ENCODE assay signal across 7 mouse cellular contexts in the genomic region with DNA sequence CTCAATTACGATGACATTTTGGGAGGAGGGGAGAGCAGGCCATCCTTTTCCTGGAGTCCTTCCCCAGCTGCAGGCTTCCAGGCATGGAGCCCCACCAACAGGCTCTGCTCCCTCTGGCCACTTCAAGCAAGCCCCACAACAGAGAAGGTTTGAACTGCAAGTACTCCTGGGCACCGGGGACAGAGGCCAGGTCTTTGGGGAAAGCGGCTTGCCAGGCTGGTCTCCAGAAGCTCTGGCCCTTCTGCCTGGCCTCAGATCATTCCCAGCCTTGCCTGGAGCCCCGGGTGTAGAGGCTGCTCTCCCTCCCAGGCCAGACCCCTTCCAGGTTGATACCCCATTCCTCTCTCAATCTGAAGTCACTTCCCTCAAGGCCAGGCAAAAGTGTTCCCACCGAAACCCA. TPM values are rescaled to one million over a fixed set of nuclear protein-coding genes. Genes with fewer than 3 reads are reported as not detected.
DNase-seq lines count a peak whose midpoint lies in the region; ATAC-seq and TF ChIP-seq lines count a peak whose summit lies in the region.

No protein-coding gene starts in this region.

- no peak; the same call in 1 of the 2 replicates for ATAC-seq in lung, embryonic 16.5 days (ENCODE audit: low read depth)
- ATAC-seq in forebrain, embryonic 14.5 days: no peak
- ATAC-seq in limb, embryonic 11.5 days (ENCODE audit: insufficient number of reproducible peaks, low FRiP score, low TSS enrichment, low read depth): peak; percentile 13; the same call in 1 of the 2 replicates

- WGBS in lung, embryonic 16.5 days: 16% methylated on average over 5 of the region's 5 CpGs
- WGBS in forebrain, embryonic 14.5 days: 13% methylated on average over 5 of the region's 5 CpGs
- 15% methylated on average over 5 of the region's 5 CpGs for WGBS in limb, embryonic 11.5 days
- 39% methylated on average over 5 of the region's 5 CpGs for whole genome bisulfite sequencing in small intestine, adult 2 months

- TF ChIP-seq POLR2A in small intestine, adult 2 months (IDR thresholded peaks at IDR 0.05; ENCODE audit: low read depth, low read length): no peak

- H3K4me3 ChIP-seq in lung, embryonic 16.5 days (ENCODE audit: low read length): peak overlapping the region; percentile 74
- peak overlapping the region; percentile 88 for H3K4me3 ChIP-seq in forebrain, embryonic 14.5 days (ENCODE audit: low read depth, low read length)
- peak overlapping the region; percentile 86 for H3K4me3 ChIP-seq in limb, embryonic 11.5 days (ENCODE audit: low read depth, low read length)
- peak overlapping the region; percentile 69 for H3K4me3 ChIP-seq in small intestine, adult 2 months (ENCODE audit: low read depth, low read length)

- H3K4me1 ChIP-seq in lung, embryonic 16.5 days (replicated peaks; ENCODE audit: control insufficient read depth, insufficient read depth, low read length): peaks cover 23% of the 10 kb centered on the region
- peaks cover 18% of the 10 kb centered on the region for H3K4me1 ChIP-seq in forebrain, embryonic 14.5 days (ENCODE audit: control insufficient read depth, insufficient read depth, low read length)
- peaks cover 20% of the 10 kb centered on the region for H3K4me1 ChIP-seq in limb, embryonic 11.5 days (ENCODE audit: control insufficient read depth, insufficient read depth, low read length)
- H3K4me1 ChIP-seq in small intestine, adult 2 months (ENCODE audit: control insufficient read depth, insufficient read depth, insufficient read length, low read length): peaks cover 5% of the 10 kb centered on the region; the same call in 1 of the 2 replicates

- H3K27ac ChIP-seq in lung, embryonic 16.5 days (ENCODE audit: low read length): no peak overlapping the region
- H3K27ac ChIP-seq in forebrain, embryonic 14.5 days (ENCODE audit: low read depth, low read length): peak overlapping the region; percentile 78
- H3K27ac ChIP-seq in limb, embryonic 11.5 days (replicated peaks; ENCODE audit: low read depth, low read length): no peak overlapping the region
- H3K27ac ChIP-seq in small intestine, adult 2 months (ENCODE audit: insufficient read depth, low read depth, low read length): no peak overlapping the region

- peak overlapping the region; percentile 100 for H3K4me2 ChIP-seq in lung, embryonic 16.5 days (ENCODE audit: low read depth, low read length)
- peak overlapping the region; percentile 84 for H3K4me2 ChIP-seq in forebrain, embryonic 14.5 days (ENCODE audit: low read length)
- peak overlapping the region; percentile 84 for H3K4me2 ChIP-seq in limb, embryonic 11.5 days (ENCODE audit: low read depth, severe bottlenecking)

- no peaks in the 10 kb centered on the region for H3K9me3 ChIP-seq in lung, embryonic 16.5 days (ENCODE audit: control insufficient read depth, low read length)
- no peaks in the 10 kb centered on the region for H3K9me3 ChIP-seq in forebrain, embryonic 14.5 days (replicated peaks; ENCODE audit: control insufficient read depth, low read length)
- H3K9me3 ChIP-seq in limb, embryonic 11.5 days (ENCODE audit: control insufficient read depth, low read length): no peaks in the 10 kb centered on the region

- no peak for TF ChIP-seq CTCF in small intestine, adult 2 months (IDR thresholded peaks at IDR 0.05; ENCODE audit: extremely low read depth, insufficient read length, insufficient replicate concordance, low read depth, low read length)

- H3K9ac ChIP-seq in lung, embryonic 16.5 days (ENCODE audit: low read length): peak overlapping the region; percentile 81
- H3K9ac ChIP-seq in forebrain, embryonic 14.5 days (ENCODE audit: low read length): peak overlapping the region; percentile 96
- peak overlapping the region; percentile 94; the same call in 1 of the 2 replicates for H3K9ac ChIP-seq in limb, embryonic 11.5 days (ENCODE audit: low read length)

- H3K36me3 ChIP-seq in lung, embryonic 16.5 days (ENCODE audit: control insufficient read depth, insufficient read depth, low read length): no peaks in the 10 kb centered on the region
- 0 out of 2 replicates have a peak, but pooled peaks cover 4% of the 10 kb centered on the region for H3K36me3 ChIP-seq in forebrain, embryonic 14.5 days (ENCODE audit: control insufficient read depth, insufficient read depth, low read length)
- no peaks in the 10 kb centered on the region for H3K36me3 ChIP-seq in limb, embryonic 11.5 days (ENCODE audit: control insufficient read depth, insufficient read depth, low read length)
- no peaks in the 10 kb centered on the region for H3K36me3 ChIP-seq in small intestine, adult 2 months (ENCODE audit: control insufficient read depth, insufficient read depth, low read length)

- peaks cover 6% of the 10 kb centered on the region for H3K27me3 ChIP-seq in lung, embryonic 16.5 days (ENCODE audit: control insufficient read depth, insufficient read depth, low read depth, low read length)
- H3K27me3 ChIP-seq in forebrain, embryonic 14.5 days (replicated peaks; ENCODE audit: control insufficient read depth, insufficient read depth, low read length): no peaks in the 10 kb centered on the region
- H3K27me3 ChIP-seq in limb, embryonic 11.5 days (ENCODE audit: control insufficient read depth, insufficient read depth, low read length): no peaks in the 10 kb centered on the region
- H3K27me3 ChIP-seq in small intestine, adult 2 months (ENCODE audit: control insufficient read depth, insufficient read depth, low read length): peaks cover 30% of the 10 kb centered on the region

- no peak for DNase-seq in lung, postnatal 25 days (ENCODE audit: low spot score)
- no peak for DNase-seq in forebrain, embryonic 14.5 days (ENCODE audit: low spot score)
- no peak for DNase-seq in limb, embryonic 11.5 days (ENCODE audit: low spot score)
- no peak for DNase-seq in T-cell, adult 2 months (ENCODE audit: low spot score)
- no peak for DNase-seq in embryo, embryonic 9.5 days (ENCODE audit: extremely low spot score)

RNA-seq across cellular contexts. Expression of a gene that starts 0.6 kb away (rescaled TPM):
- polyA plus RNA-seq in lung, embryonic 16.5 days (2015; fragmentation: Nextera tagmentation; extraction: Ambion mirVana): 10.5 and 11.8 TPM in 2 replicates
- polyA plus RNA-seq in forebrain, embryonic 14.5 days (2014; fragmentation: Nextera tagmentation; extraction: Ambion mirVana): 95.2 and 109 TPM in 2 replicates
- polyA plus RNA-seq in limb, embryonic 11.5 days (2014; fragmentation: Nextera tagmentation; extraction: Ambion mirVana): 59.6 and 61.9 TPM in 2 replicates
- 0.75 and 0.95 TPM in 2 replicates for polyA plus RNA-seq in small intestine, adult 2 months (2012; rRNA removed)
